Mouse (Mus musculus): Measurements from ENCODE around the gene Inafm2. TPM values are rescaled to one million over a fixed set of nuclear protein-coding genes. Genes with fewer than 3 reads are reported as not detected.

Gene Inafm2
- 10 to 100 TPM; 41.5 to 43.0 TPM for total RNA-seq (2021)

GRCm38 (mm10) chr2:118745232-118745884 is at the start of gene Inafm2:
Gene Inafm2 (plus strand): TSS chr2:118745758.
- intact Hi-C loops (cut with DNase I): loop anchor here (1.0 to 5.0 kb wide), 3 partner anchors 43 to 152 kb away; partner anchors contain the start of gene Ankrd63
- peak; percentile 91 to 93 for DNase-seq (ENCODE audit: low spot score in 2 of 2)

GRCm38 (mm10) chr2:118696451-118697308 is 48.9 kb upstream of the Inafm2 start:
- no peak for DNase-seq (ENCODE audit: low spot score in 2 of 2)

GRCm38 (mm10) chr2:118697311-118697877 is 48.2 kb upstream of the Inafm2 start:
- DNase-seq (ENCODE audit: low spot score in 2 of 2): no peak
- intact Hi-C loops (cut with DNase I): loop anchor here (5.0 kb wide), 1 partner anchor 210 kb away; no protein-coding TSS in a partner anchor

More at GRCm38 (mm10) chr2:118696451-118697308, 48.9 kb upstream of the Inafm2 start:
- intact Hi-C loops (cut with DNase I): loop anchor here (5.0 kb wide), 1 partner anchor 209 kb away; no protein-coding TSS in a partner anchor

- intact Hi-C loops (cut with DNase I): loop anchor here (5.0 kb wide), 1 partner anchor 211 kb away; no protein-coding TSS in a partner anchor
- DNase-seq (ENCODE audit: low spot score in 2 of 2): no peak
Measured at GRCm38 (mm10) chr2:118697955-118698354, 47.6 kb upstream of the Inafm2 start.

GRCm38 (mm10) chr2:118700179-118701062 is 45.1 kb upstream of the Inafm2 start:
- intact Hi-C loops (cut with DNase I): loop anchor here (1.0 to 5.0 kb wide), 4 partner anchors 30 to 182 kb away; partner anchors contain the start of genes Inafm2 and Pak6
- DNase-seq (ENCODE audit: low spot score in 2 of 2): peak; percentile 63 to 66

DNA sequence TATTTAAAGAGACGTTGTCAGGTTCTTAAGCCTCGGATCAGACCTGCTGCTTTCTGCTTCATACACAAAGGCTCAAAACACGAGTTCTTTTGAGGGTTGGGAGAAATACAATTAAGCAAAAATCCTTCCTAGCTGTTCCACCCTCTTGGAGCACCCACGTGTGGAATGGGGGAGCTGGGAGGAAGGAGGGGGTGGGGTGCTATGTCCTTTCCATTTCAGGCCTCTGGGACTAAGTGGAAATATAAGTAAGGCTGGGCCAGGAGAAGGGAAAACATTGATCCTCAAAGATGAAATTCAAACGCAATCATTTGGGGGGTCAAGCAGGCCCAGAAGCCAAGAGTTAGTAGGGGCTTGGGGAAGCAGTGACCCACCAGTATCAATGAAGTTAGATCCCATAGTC is 44.4 kb upstream of the Inafm2 start:
- no peak for DNase-seq (ENCODE audit: low spot score in 2 of 2)
- intact Hi-C loops (cut with DNase I): loop anchor here (2.0 to 5.0 kb wide), 3 partner anchors 39 to 182 kb away; partner anchors contain the start of genes Inafm2 and Pak6

- intact Hi-C loops (cut with DNase I): loop anchor here (2.0 to 5.0 kb wide), 3 partner anchors 40 to 181 kb away; partner anchors contain the start of genes Inafm2 and Pak6
- no peak for DNase-seq (ENCODE audit: low spot score in 2 of 2)
Measured at GRCm38 (mm10) chr2:118701971-118702882, 43.3 kb upstream of the Inafm2 start.

GRCm38 (mm10) chr2:118702883-118703761 is 42.4 kb upstream of the Inafm2 start:
- intact Hi-C loops (cut with DNase I): loop anchor here (5.0 kb wide), 2 partner anchors 41 to 44 kb away; partner anchors contain the start of genes Inafm2 and Pak6

GRCm38 (mm10) chr2:118703913-118704730 is 41.4 kb upstream of the Inafm2 start, which contains the start of gene Ankrd63:
Gene Ankrd63 (minus strand): TSS chr2:118703963.
- intact Hi-C loops (cut with DNase I): loop anchor here (5.0 kb wide), 2 partner anchors 42 to 43 kb away; partner anchors contain the start of genes Inafm2 and Pak6
- no peak for DNase-seq (ENCODE audit: low spot score in 2 of 2)

More at GRCm38 (mm10) chr2:118702883-118703761, 42.4 kb upstream of the Inafm2 start:
- DNase-seq (ENCODE audit: low spot score in 2 of 2): peak in 1 of 2 experiments; percentile 61

GRCm38 (mm10) chr2:118706436-118706835 is 39.1 kb upstream of the Inafm2 start:
- intact Hi-C loops (cut with DNase I): no loop called here
- DNase-seq (ENCODE audit: low spot score in 2 of 2): peak in 1 of 2 experiments; percentile 58

GRCm38 (mm10) chr2:118708472-118708871 is 37.1 kb upstream of the Inafm2 start:
- DNase-seq (ENCODE audit: low spot score in 2 of 2): no peak
- intact Hi-C loops (cut with DNase I): no loop called here

GRCm38 (mm10) chr2:118709655-118710221 is 35.8 kb upstream of the Inafm2 start:
- no peak for DNase-seq (ENCODE audit: low spot score in 2 of 2)
- intact Hi-C loops (cut with DNase I): no loop called here

DNA sequence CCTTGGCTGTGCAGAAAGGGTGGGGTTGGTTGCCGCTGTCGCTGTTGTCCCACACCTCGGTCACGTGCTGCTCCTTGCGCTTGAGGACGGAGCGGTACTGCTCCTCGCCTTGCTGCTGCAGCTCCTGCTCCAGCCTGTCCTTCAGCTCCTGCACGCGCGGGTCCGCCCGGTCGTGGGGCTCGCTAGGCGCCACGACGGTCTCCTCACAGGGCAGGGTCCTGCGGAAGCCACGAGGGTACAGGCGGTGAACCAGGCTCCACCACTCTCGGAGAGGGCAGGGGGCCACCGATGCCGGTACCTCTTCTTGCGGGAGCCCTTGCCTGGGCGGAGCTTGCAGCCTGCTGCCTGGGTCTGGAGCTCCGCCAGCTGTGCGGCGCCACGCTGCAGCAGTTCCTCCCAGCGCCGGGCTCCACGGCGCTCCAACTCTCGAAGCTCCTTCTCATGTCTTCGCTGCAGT is 34.5 kb upstream of the Inafm2 start:
- DNase-seq (ENCODE audit: low spot score in 2 of 2): peak in 1 of 2 experiments; percentile 63

DNA sequence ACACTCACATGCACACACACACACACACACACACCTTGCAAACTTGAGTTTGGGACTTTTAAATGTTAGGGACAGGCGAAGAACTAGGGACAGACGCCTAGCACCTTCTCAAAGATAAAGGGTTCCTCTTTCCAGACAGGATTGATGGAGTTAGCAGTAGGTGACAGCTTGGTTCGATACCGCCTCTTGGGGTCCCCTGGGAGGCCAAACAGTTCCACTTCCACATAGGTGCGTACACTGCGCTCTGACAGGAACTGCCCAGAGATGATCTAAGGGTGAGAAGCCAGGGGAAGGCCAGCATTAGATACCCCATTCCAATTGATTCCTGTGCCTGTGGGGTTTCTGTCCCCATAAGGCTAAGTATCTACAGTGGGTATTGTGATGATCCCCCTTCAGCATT is 31.9 kb upstream of the Inafm2 start:
- intact Hi-C loops (cut with DNase I): no loop called here

More for the DNA sequence above, 34.5 kb upstream of the Inafm2 start:
- intact Hi-C loops (cut with DNase I): no loop called here

DNA sequence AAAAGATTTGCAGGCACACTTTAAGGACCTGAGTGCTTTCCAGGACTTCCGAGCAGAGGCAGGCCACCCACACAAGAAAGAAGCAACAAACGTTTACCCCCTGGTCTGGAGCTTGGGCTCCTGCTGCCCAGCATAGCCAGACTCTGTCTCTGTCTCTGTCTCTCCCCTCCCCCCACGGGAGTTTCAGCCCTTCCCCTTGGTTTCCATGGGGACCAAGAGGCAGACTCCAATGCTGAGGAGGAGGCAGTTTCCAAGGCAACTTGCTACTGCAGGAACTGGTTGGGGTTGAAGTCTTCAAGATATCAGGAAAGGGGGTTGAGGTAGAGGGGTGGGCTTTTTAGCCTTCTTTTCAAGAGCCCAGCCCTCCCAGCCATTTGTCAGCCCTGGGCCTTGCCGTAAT is 31.3 kb upstream of the Inafm2 start:
- peak; percentile 60 to 63 for DNase-seq (ENCODE audit: low spot score in 2 of 2)
- intact Hi-C loops (cut with DNase I): no loop called here

More for the DNA sequence above, 31.9 kb upstream of the Inafm2 start:
- no peak for DNase-seq (ENCODE audit: low spot score in 2 of 2)
